Mouse (Mus musculus) ES-Bruce4 (cell line): Measurements from ENCODE around the gene Polr3h.

ENCODE experiments used
- CTCF ChIP-seq: IDR thresholded peaks from one replicate; pipeline ENCODE4 v1.8.1; 2011; ENCODE audit warnings: low read depth, low read length
- EP300 ChIP-seq: IDR thresholded peaks from 2 replicates; pipeline ENCODE4 v1.6.1; 2011; ENCODE audit warnings: low read depth, low read length; ENCODE audit not compliant: insufficient read depth
- POLR2A ChIP-seq: IDR thresholded peaks from one replicate; pipeline ENCODE4 v1.8.1; 2011; ENCODE audit warnings: low read length; ENCODE audit not compliant: insufficient read depth

GRCm38 (mm10) chr15:81927741-81928140 lies 1.7 kb upstream of the Polr3h start:
- no peak for TF ChIP-seq CTCF
- no peak for TF ChIP-seq EP300
- no peak for TF ChIP-seq POLR2A
